Mouse (Mus musculus): ENCODE measurements at regions not wholly inside any gene's neighbourhood (a gene's known extent, or its start where the extent isn't known, plus 50 kb on each side); places are given as distances from the start of the nearest gene placed in this dataset.

DNA sequence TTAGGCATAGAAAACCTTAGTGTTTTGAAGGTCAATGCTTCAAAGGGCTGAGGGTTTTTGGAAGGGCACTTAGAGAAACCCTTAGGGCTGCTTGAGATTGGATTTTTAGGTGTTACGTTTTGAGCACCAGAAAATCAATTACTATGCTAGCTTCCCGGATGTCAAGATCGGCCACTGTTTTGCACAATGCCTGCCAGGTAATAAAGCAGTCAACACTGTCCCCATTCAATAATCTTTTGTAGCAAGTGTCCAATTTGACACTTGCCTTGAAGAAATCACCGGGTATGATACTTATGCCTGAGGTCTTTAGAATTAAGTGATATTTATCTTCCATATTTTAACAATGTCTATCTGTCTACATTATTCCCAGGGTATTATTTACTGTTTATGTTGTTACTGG is 403.0 kb upstream of the Sel1l start:
- Histone ChIP-seq H3K4me1 (replicated peaks; ENCODE audit: control insufficient read depth, insufficient read depth, low read length) (no peaks in the 10 kb centered on the region), H3K9me3 (ENCODE audit: control insufficient read depth) (no peaks in the 10 kb centered on the region), H3K4me3 (ENCODE audit: low read depth, low read length) (no peak overlapping the region), H3K9ac (ENCODE audit: low read depth, low read length) (no peak overlapping the region), H3K27me3 (replicated peaks; ENCODE audit: control insufficient read depth, insufficient read depth, low read length) (no peaks in the 10 kb centered on the region), H3K36me3 (ENCODE audit: control insufficient read depth, insufficient read depth) (no peaks in the 10 kb centered on the region), H3K4me2 (replicated peaks; ENCODE audit: low read depth) (no peak overlapping the region), H3K27ac (ENCODE audit: low read depth, low read length) (no peak overlapping the region)
- no peak for TF ChIP-seq CTCF (IDR thresholded peaks at IDR 0.05; ENCODE audit: low read depth)
- ATAC-seq = no peak
- 80% methylated on average over 4 of the region's 4 CpGs for WGBS

DNA sequence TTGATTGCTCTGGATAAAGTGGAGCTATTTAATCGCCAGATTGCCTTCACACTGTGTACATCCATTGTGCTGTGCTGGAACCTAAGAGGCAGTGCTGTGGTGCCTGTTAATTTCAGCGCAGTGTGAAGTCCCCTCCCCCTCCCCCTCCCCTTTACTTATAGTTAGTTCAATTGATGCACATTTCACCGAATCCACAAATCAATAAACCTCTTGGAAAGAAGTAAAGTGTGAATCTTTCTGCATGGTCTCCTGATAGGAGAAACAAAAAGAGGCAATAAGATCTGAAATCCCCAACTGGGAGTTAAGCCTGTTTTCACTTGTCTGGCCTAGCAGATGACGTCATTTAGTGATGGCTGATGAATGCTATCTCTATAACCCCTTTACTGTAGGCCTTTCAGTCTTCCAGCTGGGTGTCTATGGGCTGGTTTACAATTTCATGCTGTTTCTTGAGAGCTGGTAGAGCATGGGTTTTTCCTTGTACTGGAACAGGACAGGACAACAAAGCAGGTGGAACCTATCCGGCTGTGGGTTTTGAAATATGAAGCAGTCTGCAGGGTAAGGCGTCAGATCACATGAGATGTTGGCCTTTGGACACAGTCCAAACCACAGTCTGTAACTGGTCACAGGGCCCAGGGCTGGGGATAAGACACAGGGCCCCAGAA is 398.0 kb upstream of the Sel1l start:
- WGBS = 49% methylated on average over 6 of the region's 6 CpGs
- no peaks in the 10 kb centered on the region for H3K27me3 ChIP-seq (replicated peaks; ENCODE audit: control insufficient read depth, insufficient read depth, low read length)
- no peak overlapping the region for H3K4me2 ChIP-seq (replicated peaks; ENCODE audit: low read depth)
- H3K4me1 ChIP-seq (replicated peaks; ENCODE audit: control insufficient read depth, insufficient read depth, low read length) = no peaks in the 10 kb centered on the region
- no peak; the same call in 1 of the 2 replicates for ATAC-seq
- H3K4me3 ChIP-seq (ENCODE audit: low read depth, low read length) = no peak overlapping the region
- H3K9me3 ChIP-seq (ENCODE audit: control insufficient read depth) = no peaks in the 10 kb centered on the region
- no peak overlapping the region for H3K27ac ChIP-seq (ENCODE audit: low read depth, low read length)
- H3K36me3 ChIP-seq (ENCODE audit: control insufficient read depth, insufficient read depth) = no peaks in the 10 kb centered on the region
- no peak overlapping the region for H3K9ac ChIP-seq (ENCODE audit: low read depth, low read length)
- TF ChIP-seq CTCF (IDR thresholded peaks at IDR 0.05; ENCODE audit: low read depth) = no peak

DNA sequence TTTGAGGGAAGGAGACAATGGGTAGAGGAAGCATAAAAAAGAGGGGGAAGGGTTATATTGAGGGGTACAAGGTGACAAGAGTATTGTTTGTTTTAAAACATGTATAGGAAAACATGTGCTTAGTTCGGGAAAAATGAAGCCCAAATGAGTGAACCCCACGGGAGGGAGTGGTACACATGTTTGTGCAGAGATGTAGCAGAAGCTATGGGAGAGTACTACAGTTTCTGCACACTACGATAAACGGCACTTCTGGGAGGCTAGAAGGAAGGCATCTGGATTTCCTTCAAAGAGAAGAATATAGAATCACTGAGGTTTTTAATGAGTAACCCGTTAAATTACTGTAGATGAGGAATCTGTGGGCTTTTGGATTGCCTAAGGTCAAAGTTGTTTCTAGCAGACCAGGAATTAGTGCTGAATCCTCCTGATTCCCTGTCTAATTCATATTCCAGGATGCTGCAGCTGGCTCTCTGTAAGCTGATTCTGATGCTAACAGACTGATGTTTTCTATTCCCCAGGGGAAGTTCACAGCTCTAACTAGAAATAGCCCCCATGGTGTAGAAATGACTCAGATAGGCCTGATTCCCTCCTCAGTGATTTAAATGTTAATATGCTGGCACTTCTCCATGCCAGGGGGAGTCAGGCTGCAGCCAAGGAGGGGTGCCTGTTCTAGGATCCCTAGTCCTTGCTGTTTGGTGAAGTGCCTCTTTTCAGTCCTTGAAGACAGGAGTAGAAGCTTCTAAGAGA is 391.2 kb upstream of the Sel1l start:
- no peak for TF ChIP-seq CTCF (IDR thresholded peaks at IDR 0.05; ENCODE audit: low read depth)
- no peak for ATAC-seq
- H3K36me3 ChIP-seq (ENCODE audit: control insufficient read depth, insufficient read depth) = no peaks in the 10 kb centered on the region
- H3K9ac ChIP-seq (ENCODE audit: low read depth, low read length) = no peak overlapping the region
- 60% methylated on average over 5 of the region's 5 CpGs for WGBS
- no peak overlapping the region for H3K4me2 ChIP-seq (replicated peaks; ENCODE audit: low read depth)
- no peak overlapping the region for H3K4me3 ChIP-seq (ENCODE audit: low read depth, low read length)
- no peaks in the 10 kb centered on the region for H3K27me3 ChIP-seq (replicated peaks; ENCODE audit: control insufficient read depth, insufficient read depth, low read length)
- H3K4me1 ChIP-seq (replicated peaks; ENCODE audit: control insufficient read depth, insufficient read depth, low read length) = no peaks in the 10 kb centered on the region
- no peaks in the 10 kb centered on the region for H3K9me3 ChIP-seq (ENCODE audit: control insufficient read depth)
- H3K27ac ChIP-seq (ENCODE audit: low read depth, low read length) = no peak overlapping the region

DNA sequence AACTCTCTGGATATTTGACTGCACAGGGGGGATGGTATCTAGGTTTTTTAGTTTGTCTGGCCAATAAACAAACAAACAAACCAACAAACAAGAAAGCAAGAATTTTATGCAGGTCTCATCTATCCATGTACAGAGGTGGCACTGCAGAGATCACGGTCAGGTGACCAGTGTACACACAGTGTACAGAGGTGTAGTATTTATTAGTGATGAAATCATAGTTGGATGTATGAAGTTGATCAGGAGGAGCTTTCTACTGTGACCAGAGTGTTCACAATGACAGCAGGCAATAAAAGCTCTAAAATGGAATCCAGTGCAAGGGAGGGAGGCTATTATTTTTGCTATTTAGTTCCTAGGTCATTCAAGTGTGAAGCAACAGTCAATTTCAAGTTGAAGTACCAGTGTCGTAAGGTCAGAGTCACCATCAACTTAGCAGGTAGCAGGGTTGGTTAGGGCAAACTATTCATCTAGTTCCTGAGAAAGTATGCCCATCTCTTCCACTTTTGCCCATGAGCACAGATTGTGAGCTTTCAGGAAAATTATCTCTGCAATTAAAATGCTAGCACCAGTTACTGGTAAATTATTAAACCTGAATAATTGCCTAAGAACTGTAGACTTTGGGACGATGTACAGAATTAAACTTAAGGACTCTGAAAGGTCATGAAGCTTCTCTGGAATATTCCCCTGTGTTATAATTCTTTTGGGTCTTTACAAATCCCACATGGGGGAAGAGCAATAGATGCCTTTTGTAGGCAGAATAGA is 384.9 kb upstream of the Sel1l start:
- H3K4me1 ChIP-seq (replicated peaks; ENCODE audit: control insufficient read depth, insufficient read depth, low read length) = no peaks in the 10 kb centered on the region
- WGBS = 62% methylated on average over 3 of the region's 3 CpGs
- H3K9ac ChIP-seq (ENCODE audit: low read depth, low read length) = no peak overlapping the region
- no peaks in the 10 kb centered on the region for H3K27me3 ChIP-seq (replicated peaks; ENCODE audit: control insufficient read depth, insufficient read depth, low read length)
- no peak for ATAC-seq
- H3K27ac ChIP-seq (ENCODE audit: low read depth, low read length) = no peak overlapping the region
- H3K4me2 ChIP-seq (replicated peaks; ENCODE audit: low read depth) = no peak overlapping the region
- no peak overlapping the region for H3K4me3 ChIP-seq (ENCODE audit: low read depth, low read length)
- TF ChIP-seq CTCF (IDR thresholded peaks at IDR 0.05; ENCODE audit: low read depth) = no peak
- no peaks in the 10 kb centered on the region for H3K36me3 ChIP-seq (ENCODE audit: control insufficient read depth, insufficient read depth)
- no peaks in the 10 kb centered on the region for H3K9me3 ChIP-seq (ENCODE audit: control insufficient read depth)

DNA sequence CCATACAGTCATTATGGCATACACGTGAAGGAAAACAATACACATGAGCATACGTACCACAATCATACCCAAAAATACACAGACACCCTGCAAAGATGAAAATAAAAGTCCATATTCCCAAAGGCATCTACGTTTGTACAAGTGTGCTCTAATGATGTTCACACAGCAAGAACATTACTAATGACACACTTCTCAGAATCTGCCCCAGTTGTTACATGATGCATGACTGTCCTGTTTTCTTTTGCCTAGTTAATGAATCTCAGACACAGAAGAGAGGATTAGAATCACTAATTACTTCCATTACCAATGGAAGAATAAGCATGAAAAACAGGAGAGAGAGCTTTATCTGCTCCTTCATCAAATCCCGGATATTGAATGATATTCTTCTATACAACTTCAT is 379.6 kb upstream of the Sel1l start:
- Histone ChIP-seq H3K9ac (ENCODE audit: low read depth, low read length) (no peak overlapping the region), H3K4me2 (replicated peaks; ENCODE audit: low read depth) (no peak overlapping the region), H3K36me3 (ENCODE audit: control insufficient read depth, insufficient read depth) (no peaks in the 10 kb centered on the region), H3K9me3 (ENCODE audit: control insufficient read depth) (no peaks in the 10 kb centered on the region), H3K4me1 (replicated peaks; ENCODE audit: control insufficient read depth, insufficient read depth, low read length) (no peaks in the 10 kb centered on the region), H3K27ac (ENCODE audit: low read depth, low read length) (no peak overlapping the region), H3K4me3 (ENCODE audit: low read depth, low read length) (no peak overlapping the region), H3K27me3 (replicated peaks; ENCODE audit: control insufficient read depth, insufficient read depth, low read length) (no peaks in the 10 kb centered on the region)
- WGBS = 83% methylated on average over 4 of the region's 4 CpGs
- TF ChIP-seq CTCF (IDR thresholded peaks at IDR 0.05; ENCODE audit: low read depth) = no peak
- no peak for ATAC-seq

DNA sequence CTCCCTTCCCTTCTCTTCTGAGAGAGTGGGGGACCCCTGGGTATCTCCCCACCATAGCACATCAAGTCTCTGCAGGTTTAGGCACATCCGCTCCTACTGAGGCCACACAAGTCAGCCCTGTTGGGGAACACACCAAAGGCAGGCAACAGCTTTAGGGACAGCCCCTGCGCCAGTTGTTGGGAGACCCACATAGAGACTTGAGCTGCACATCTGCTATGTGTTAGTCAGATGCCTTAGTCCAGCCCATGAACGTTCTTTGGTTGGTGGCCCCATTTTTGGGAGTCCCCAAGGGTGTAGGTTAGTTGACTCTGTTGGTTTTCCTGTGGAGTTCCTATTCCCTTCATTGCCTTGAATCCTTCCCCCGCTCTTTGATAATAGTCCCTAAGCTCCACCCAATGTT is 354.4 kb upstream of the Sel1l start:
- ATAC-seq = no peak
- Histone ChIP-seq H3K4me1 (replicated peaks; ENCODE audit: control insufficient read depth, insufficient read depth, low read length) (no peaks in the 10 kb centered on the region), H3K27me3 (replicated peaks; ENCODE audit: control insufficient read depth, insufficient read depth, low read length) (no peaks in the 10 kb centered on the region), H3K4me2 (replicated peaks; ENCODE audit: low read depth) (no peak overlapping the region), H3K9me3 (ENCODE audit: control insufficient read depth) (no peaks in the 10 kb centered on the region), H3K27ac (ENCODE audit: low read depth, low read length) (no peak overlapping the region), H3K9ac (ENCODE audit: low read depth, low read length) (no peak overlapping the region), H3K36me3 (ENCODE audit: control insufficient read depth, insufficient read depth) (no peaks in the 10 kb centered on the region), H3K4me3 (ENCODE audit: low read depth, low read length) (no peak overlapping the region)
- 89% methylated on average over 4 of the region's 4 CpGs for WGBS
- no peak for TF ChIP-seq CTCF (IDR thresholded peaks at IDR 0.05; ENCODE audit: low read depth)
